Mouse (Mus musculus): Measurements from ENCODE around the gene Ptpn14.

DNA sequence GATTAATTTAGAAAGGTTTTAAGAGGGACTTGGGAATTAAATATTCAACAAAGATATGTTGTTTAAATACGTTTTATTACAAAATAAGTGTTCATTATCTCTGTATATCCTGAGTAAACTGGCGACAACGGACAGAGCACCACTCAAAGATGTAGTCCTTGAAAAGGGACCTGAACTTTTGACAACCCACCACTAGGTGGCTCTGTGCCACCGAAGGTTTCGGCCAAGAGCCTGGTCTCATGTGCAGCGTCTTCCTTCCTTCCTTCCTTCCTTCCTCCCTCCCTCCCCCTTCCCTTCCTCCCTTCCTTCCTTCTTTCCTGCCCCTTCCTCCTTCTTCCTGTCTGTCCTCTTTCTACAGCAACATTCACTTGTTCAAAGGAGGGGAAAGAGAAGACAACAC lies 27.1 kb upstream of the Ptpn14 start:
- no peak for TF ChIP-seq POLR2A (IDR thresholded peaks at IDR 0.05; ENCODE audit: control insufficient read depth, extremely low read depth, insufficient read depth, low read length, poor library complexity)
- TF ChIP-seq CTCF (IDR thresholded peaks at IDR 0.05; ENCODE audit: borderline replicate concordance, control insufficient read depth, extremely low read depth, insufficient read depth, low read length, poor library complexity) = peak; percentile 39; the same call in 1 of the 2 replicates

Measured in thymus, adult 2 months (tissue).